Mouse (Mus musculus): ENCODE measurements at regions not wholly inside any gene's neighbourhood (a gene's known extent, or its start where the extent isn't known, plus 50 kb on each side); places are given as distances from the start of the nearest gene placed in this dataset.

DNA sequence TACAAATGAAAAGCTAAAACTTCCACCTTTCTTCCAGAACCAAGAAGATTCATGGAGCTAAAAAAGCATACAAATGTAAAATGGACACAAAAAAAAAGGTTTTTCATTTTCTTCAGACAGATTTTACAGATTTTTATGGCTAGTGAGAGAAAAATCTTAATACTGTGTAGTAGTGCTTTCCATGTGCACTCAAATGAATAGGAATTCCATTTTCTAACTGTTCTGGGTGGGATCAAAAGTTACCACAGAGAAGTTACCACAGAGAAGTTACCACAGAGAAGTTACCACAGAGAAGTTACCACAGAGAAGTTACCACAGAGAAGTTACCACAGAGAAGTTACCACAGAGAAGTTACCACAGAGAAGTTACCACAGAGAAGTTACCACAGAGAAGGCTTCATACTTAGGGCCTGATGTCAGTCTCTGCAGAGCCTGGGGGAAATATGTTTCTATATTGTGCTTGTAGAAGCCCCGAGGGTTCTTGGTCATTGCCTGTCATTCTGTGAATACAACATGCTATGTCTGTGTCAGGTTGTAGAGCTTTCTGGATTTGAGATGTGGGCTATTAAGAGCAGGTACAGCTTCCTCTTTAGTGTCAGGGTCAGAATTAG, 433.5 kb upstream of the Vrk2 start:
- TF ChIP-seq CTCF (conservative IDR thresholded peaks at IDR 0.05; ENCODE audit: low read length) (no peak), POU5F1 (IDR thresholded peaks at IDR 0.05; ENCODE audit: borderline replicate concordance, low read length) (no peak)

Data from E14TG2a.4 (cell line).